Mouse (Mus musculus) left cerebral cortex, adult 2 months (tissue): ENCODE measurements around the gene Spata13. TPM values are rescaled to one million over a fixed set of nuclear protein-coding genes. Genes with fewer than 3 reads are reported as not detected.

Experiments used
- DNase-seq, 2 experiments: peaks; one replicate each; pipeline ENCODE4 v3.0.0; 2021 to 2022; ENCODE audit warnings: low spot score in 2 of 2, mixed read lengths in 1 of 2; ENCODE audit errors: extremely low spot score in 1 of 2
- H3K27ac ChIP-seq: fragments of 200-600 bp; 2 replicates; pipeline ENCODE4 v1.8.1; 2022
- H3K4me3 ChIP-seq: fragments of 200-600 bp; 2 replicates; pipeline ENCODE4 v1.8.1; 2022
- CTCF ChIP-seq: fragments of 200-600 bp; IDR thresholded peaks from 2 replicates; pipeline ENCODE4 v1.8.1; 2022; ENCODE audit warnings: antibody characterized with exemption, mild to moderate bottlenecking, moderate library complexity
- intact Hi-C: fragments of 180-260 bp; cut with DNase I; formaldehyde crosslinking; loops from one replicate; pipeline ENCODE4 v1.15.1; 2025
- total RNA-seq, 2 experiments: library from RNA; stranded (reverse); gene quantifications; 2 replicates each; pipeline ENCODE4 v1.2.3; 2021

Spata13 gene
- total RNA-seq, 2 experiments from 2014 or later, result 15.4 to 23.7 TPM

- Histone ChIP-seq H3K4me3 (no peak overlapping the region), H3K27ac (no peak overlapping the region)
- DNase-seq, result peak in 1 of 2 experiments; percentile 66
- no peak for TF ChIP-seq CTCF
- intact Hi-C loops, result no loop called here
Measured at GRCm38 (mm10) chr14:60704961-60705360, 71.2 kb downstream of the Spata13 start.

- intact Hi-C loops, result no loop called here
- no peak for TF ChIP-seq CTCF
- DNase-seq, result no peak
- Histone ChIP-seq H3K27ac (no peak overlapping the region), H3K4me3 (no peak overlapping the region)
Measured at GRCm38 (mm10) chr14:60709192-60709591, 75.4 kb downstream of the Spata13 start.

- Histone ChIP-seq H3K27ac (no peak overlapping the region), H3K4me3 (no peak overlapping the region)
- DNase-seq, result no peak
- TF ChIP-seq CTCF, result no peak
- intact Hi-C loops, result loop anchor here (2.0 kb wide), 1 partner anchor 61 kb away; no protein-coding TSS in a partner anchor
Measured at GRCm38 (mm10) chr14:60709749-60710148, 75.9 kb downstream of the Spata13 start.

- intact Hi-C loops, result loop anchor here (2.0 kb wide), 1 partner anchor 60 kb away; no protein-coding TSS in a partner anchor
- Histone ChIP-seq H3K4me3 (no peak overlapping the region), H3K27ac (no peak overlapping the region)
- no peak for DNase-seq
- TF ChIP-seq CTCF, result no peak
Measured at GRCm38 (mm10) chr14:60711161-60711560, 77.4 kb downstream of the Spata13 start.

GRCm38 (mm10) chr14:60711590-60712288, 77.9 kb downstream of the Spata13 start:
- Histone ChIP-seq H3K27ac (no peak overlapping the region), H3K4me3 (no peak overlapping the region)
- intact Hi-C loops, result loop anchor here (2.0 kb wide), 1 partner anchor 59 kb away; no protein-coding TSS in a partner anchor
- TF ChIP-seq CTCF, result peak; percentile 42
- no peak for DNase-seq

- intact Hi-C loops, result no loop called here
- Histone ChIP-seq H3K4me3 (no peak overlapping the region), H3K27ac (no peak overlapping the region)
- DNase-seq, result no peak
- no peak for TF ChIP-seq CTCF
Measured at GRCm38 (mm10) chr14:60712289-60712830, 78.6 kb downstream of the Spata13 start.

- DNase-seq, result no peak
- intact Hi-C loops, result no loop called here
- TF ChIP-seq CTCF, result no peak
- no peak overlapping the region for H3K27ac ChIP-seq
- H3K4me3 ChIP-seq, result no peak overlapping the region
Measured at GRCm38 (mm10) chr14:60715686-60716085, 81.9 kb downstream of the Spata13 start.

- intact Hi-C loops, result no loop called here
- Histone ChIP-seq H3K27ac (no peak overlapping the region), H3K4me3 (no peak overlapping the region)
- no peak for TF ChIP-seq CTCF
- DNase-seq, result no peak
Measured at GRCm38 (mm10) chr14:60721304-60721703, 87.5 kb downstream of the Spata13 start.

- DNase-seq, result no peak
- no peak for TF ChIP-seq CTCF
- Histone ChIP-seq H3K4me3 (no peak overlapping the region), H3K27ac (no peak overlapping the region)
- intact Hi-C loops, result no loop called here
Measured at GRCm38 (mm10) chr14:60721938-60722337, 88.1 kb downstream of the Spata13 start.

- intact Hi-C loops, result no loop called here
- no peak overlapping the region for H3K4me3 ChIP-seq
- DNase-seq, result no peak
- TF ChIP-seq CTCF, result no peak
- H3K27ac ChIP-seq, result no peak overlapping the region
Measured at GRCm38 (mm10) chr14:60726091-60726490, 92.3 kb downstream of the Spata13 start.

- H3K27ac ChIP-seq, result no peak overlapping the region
- no peak for TF ChIP-seq CTCF
- intact Hi-C loops, result no loop called here
Measured at GRCm38 (mm10) chr14:60727130-60727529, 93.3 kb downstream of the Spata13 start.

GRCm38 (mm10) chr14:60732081-60732480, 98.3 kb downstream of the Spata13 start:
- no peak for TF ChIP-seq CTCF
- Histone ChIP-seq H3K4me3 (no peak overlapping the region), H3K27ac (no peak overlapping the region)
- no peak for DNase-seq
- intact Hi-C loops, result no loop called here

More at GRCm38 (mm10) chr14:60727130-60727529, 93.3 kb downstream of the Spata13 start:
- no peak overlapping the region for H3K4me3 ChIP-seq
- no peak for DNase-seq
